Mouse (Mus musculus) liver, adult 2 months (tissue): ENCODE measurements around the gene Pagr1a. TPM values are rescaled to one million over a fixed set of nuclear protein-coding genes. Genes with fewer than 3 reads are reported as not detected.
A peak's percentile ranks its signal among the peaks of the same experiment; 100 is the strongest.

Source experiments
- DNase-seq: peaks from one replicate; pipeline ENCODE4 v3.0.0-alpha.2; 2011; ENCODE audit warnings: low read depth, low spot score; ENCODE audit errors: extremely low read depth
- H3K27ac ChIP-seq: fragments of 200-500 bp; replicated peaks from 2 replicates; pipeline ENCODE4 v1.5.1; 2012; ENCODE audit warnings: low read depth, mild to moderate bottlenecking, control low read depth, inconsistent platforms, low read length; ENCODE audit not compliant: insufficient read depth
- H3K27me3 ChIP-seq: fragments of 200-500 bp; 2 replicates; pipeline ENCODE4 v1.6.1; 2012; ENCODE audit warnings: mild to moderate bottlenecking, moderate library complexity, low read length, inconsistent platforms; ENCODE audit not compliant: control insufficient read depth, insufficient read depth
- H3K36me3 ChIP-seq: fragments of 200-500 bp; 2 replicates; pipeline ENCODE4 v1.6.1; 2012; ENCODE audit warnings: low read length, inconsistent platforms; ENCODE audit not compliant: control insufficient read depth, insufficient read depth
- H3K4me1 ChIP-seq: fragments of 200-500 bp; 2 replicates; pipeline ENCODE4 v1.6.1; 2011; ENCODE audit warnings: low read length; ENCODE audit not compliant: control insufficient read depth, insufficient read depth
- H3K4me3 ChIP-seq: fragments of 200-500 bp; 2 replicates; pipeline ENCODE4 v1.5.1; 2011; ENCODE audit warnings: low read depth, mild to moderate bottlenecking, control low read depth, low read length, moderate library complexity; ENCODE audit not compliant: insufficient read depth
- H3K79me2 ChIP-seq: fragments of 200-500 bp; 2 replicates; pipeline ENCODE4 v1.6.1; 2012; ENCODE audit warnings: inconsistent platforms, mild to moderate bottlenecking, low read length, moderate library complexity; ENCODE audit not compliant: control insufficient read depth, insufficient read depth
- H3K9ac ChIP-seq: fragments of 200-500 bp; 2 replicates; pipeline ENCODE4 v1.6.1; 2012; ENCODE audit warnings: low read depth, mild to moderate bottlenecking, control low read depth, inconsistent platforms, low read length
- CTCF ChIP-seq: fragments of 200-500 bp; IDR thresholded peaks from 2 replicates; pipeline ENCODE4 v1.5.1; 2011; ENCODE audit warnings: low read depth, low read length, control low read depth
- POLR2A ChIP-seq: fragments of 200-500 bp; IDR thresholded peaks from 2 replicates; pipeline ENCODE4 v1.6.1; 2011; ENCODE audit warnings: low read length, control low read depth; ENCODE audit not compliant: insufficient read depth; ENCODE audit errors: extremely low read depth
- WGBS: fragments of 180-500 bp; shearing (Covaris S2); methylation state at CpG from one replicate; pipeline ENCODE4 v1.1.7; 2018; 5-methylcytosine and 5-hydroxymethylcytosine counted together
- polyA plus RNA-seq: library from polyadenylated mRNA; depleted of rRNA; stranded (reverse); fragments of >200 nt; gene quantifications from 2 replicates; pipeline ENCODE4 v1.2.3, GENCODE M21; 2012
- total RNA-seq: library from RNA; depleted of rRNA; stranded (reverse); fragments of >200 nt; gene quantifications from 2 replicates; pipeline ENCODE4 v1.2.3, GENCODE M21; 2014

The Pagr1a gene
- total and polyA plus RNA-seq, 2 experiments, result 4.2 to 4.9 TPM

- H3K27me3 ChIP-seq, result no peaks in the 10 kb centered on the region
- WGBS, result 11% methylated on average over 4 of the region's 4 CpGs
- TF ChIP-seq CTCF (no peak), POLR2A (no peak)
- H3K4me3 ChIP-seq, result no peak overlapping the region
- no peak overlapping the region for H3K9ac ChIP-seq
- peaks cover 2% of the 10 kb centered on the region for H3K4me1 ChIP-seq
- H3K36me3 ChIP-seq, result peaks cover 2% of the 10 kb centered on the region; the same call in 1 of the 2 replicates
- H3K79me2 ChIP-seq, result no peaks in the 10 kb centered on the region
- DNase-seq, result peak; percentile 80
- H3K27ac ChIP-seq, result no peak overlapping the region
Observed at GRCm38 (mm10) chr7:126982054-126982453, 35.1 kb downstream of the Pagr1a start.

GRCm38 (mm10) chr7:126981601-126982000 lies 35.6 kb downstream of the Pagr1a start:
- no peak overlapping the region for H3K27ac ChIP-seq
- H3K27me3 ChIP-seq, result no peaks in the 10 kb centered on the region
- H3K4me3 ChIP-seq, result no peak overlapping the region
- DNase-seq, result no peak
- 97% methylated on average over 2 of the region's 2 CpGs for WGBS
- peaks cover 4% of the 10 kb centered on the region for H3K4me1 ChIP-seq
- TF ChIP-seq POLR2A, result no peak
- no peak for TF ChIP-seq CTCF
- H3K36me3 ChIP-seq, result peaks cover 2% of the 10 kb centered on the region; the same call in 1 of the 2 replicates
- H3K9ac ChIP-seq, result no peak overlapping the region
- H3K79me2 ChIP-seq, result peaks cover 4% of the 10 kb centered on the region; the same call in 1 of the 2 replicates

GRCm38 (mm10) chr7:126978841-126979240 lies 38.3 kb downstream of the Pagr1a start:
- no peak for TF ChIP-seq CTCF
- Histone ChIP-seq H3K27ac (no peak overlapping the region), H3K9ac (no peak overlapping the region), H3K27me3 (no peaks in the 10 kb centered on the region), H3K36me3 (peaks cover 2% of the 10 kb centered on the region; the same call in 1 of the 2 replicates), H3K4me1 (peaks cover 4% of the 10 kb centered on the region), H3K4me3 (no peak overlapping the region), H3K79me2 (peaks cover 7% of the 10 kb centered on the region; the same call in 1 of the 2 replicates)
- no peak for DNase-seq
- WGBS, result 93% methylated on average over 6 of the region's 6 CpGs

- Histone ChIP-seq H3K4me3 (peak overlapping the region; percentile 86), H3K4me1 (peaks cover 4% of the 10 kb centered on the region), H3K79me2 (peaks cover 7% of the 10 kb centered on the region; the same call in 1 of the 2 replicates), H3K36me3 (peaks cover 2% of the 10 kb centered on the region; the same call in 1 of the 2 replicates), H3K9ac (peak overlapping the region; percentile 93), H3K27me3 (no peaks in the 10 kb centered on the region), H3K27ac (no peak overlapping the region)
- DNase-seq, result peak; percentile 6
- 25% methylated on average over 14 of the region's 14 CpGs for WGBS
- no peak for TF ChIP-seq POLR2A
- TF ChIP-seq CTCF, result no peak
Observed at GRCm38 (mm10) chr7:126976878-126977459, 40.2 kb downstream of the Pagr1a start.

GRCm38 (mm10) chr7:126975950-126976866 lies 40.9 kb downstream of the Pagr1a start, which contains the start of gene Cdiptos:
TSS of gene Cdiptos (minus strand) at chr7:126976098.
- peak; percentile 96 for TF ChIP-seq CTCF
- no peak for TF ChIP-seq POLR2A
- Histone ChIP-seq H3K36me3 (peaks cover 2% of the 10 kb centered on the region; the same call in 1 of the 2 replicates), H3K4me1 (peaks cover 4% of the 10 kb centered on the region), H3K79me2 (peaks cover 7% of the 10 kb centered on the region; the same call in 1 of the 2 replicates), H3K9ac (peak within 1 kb of the TSS; percentile 93), H3K4me3 (peak within 1 kb of the TSS; percentile 86), H3K27me3 (no peaks in the 10 kb centered on the region), H3K27ac (peak within 1 kb of the TSS; percentile 92)
- DNase-seq, result peak; percentile 87
- whole genome bisulfite sequencing, result under 1% methylated on average over 55 of the region's 55 CpGs

- peaks cover 4% of the 10 kb centered on the region for H3K4me1 ChIP-seq
- no peak for DNase-seq
- no peak for TF ChIP-seq POLR2A
- TF ChIP-seq CTCF, result no peak
- H3K27me3 ChIP-seq, result no peaks in the 10 kb centered on the region
- peak within 1 kb of the TSS; percentile 93 for H3K9ac ChIP-seq
- 4% methylated on average over 1 of the region's 1 CpGs for WGBS
- H3K27ac ChIP-seq, result peak within 1 kb of the TSS; percentile 92
- H3K4me3 ChIP-seq, result peak within 1 kb of the TSS; percentile 86
- peaks cover 2% of the 10 kb centered on the region; the same call in 1 of the 2 replicates for H3K36me3 ChIP-seq
- H3K79me2 ChIP-seq, result peaks cover 7% of the 10 kb centered on the region; the same call in 1 of the 2 replicates
Observed at GRCm38 (mm10) chr7:126975893-126975949, 41.4 kb downstream of the Pagr1a start, which contains the start of gene Cdipt. TSS of gene Cdipt (plus strand) at chr7:126975914.
